Mouse (Mus musculus): Measurements from ENCODE around the gene Clic1.

DNA sequence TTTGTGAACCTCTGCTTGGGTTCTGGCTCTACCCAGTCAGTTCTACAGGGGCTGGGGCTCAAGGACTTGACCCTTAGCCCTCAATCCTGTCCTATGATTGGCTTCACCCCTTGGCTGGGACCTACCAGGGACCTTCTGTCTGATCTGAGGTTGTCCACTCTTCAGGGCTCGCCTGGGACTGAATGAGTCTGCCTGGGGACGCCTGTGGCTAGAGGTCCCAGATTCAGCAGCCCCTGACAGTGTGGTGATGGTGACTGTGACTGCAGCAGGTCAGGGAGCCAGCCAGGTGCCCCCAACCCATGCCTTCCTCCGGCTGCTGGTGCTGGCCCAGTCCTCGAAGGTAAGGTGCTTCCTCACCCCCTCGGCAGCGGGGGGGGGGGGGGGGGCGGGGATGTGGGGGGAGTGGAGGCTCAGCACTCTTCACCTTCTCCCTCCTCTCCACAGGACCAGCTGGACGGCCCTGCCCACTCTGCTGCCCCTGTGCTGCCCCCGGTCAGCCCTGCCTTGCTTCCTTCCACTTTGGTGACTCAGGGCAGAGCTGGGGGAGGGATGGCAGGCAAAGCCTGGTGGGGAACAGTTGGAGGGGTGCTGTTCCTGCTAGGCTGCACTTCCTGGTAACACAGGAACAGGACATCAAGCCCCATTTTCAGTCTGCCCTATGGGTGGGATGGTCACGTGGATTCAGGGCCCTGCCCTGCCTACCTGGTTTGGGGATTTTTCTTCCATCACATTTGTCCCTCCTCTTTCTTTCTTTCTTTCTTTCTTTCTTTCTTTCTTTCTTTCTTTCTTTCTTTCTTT, 24.9 kb upstream of the Clic1 start:
- TF ChIP-seq TAL1 (IDR thresholded peaks at IDR 0.05; ENCODE audit: low read length) = no peak
- no peak for TF ChIP-seq GATA1 (IDR thresholded peaks at IDR 0.05; ENCODE audit: low read length)
